Mouse (Mus musculus) CD8-positive naive resting alpha-beta T cell, adult 2 months (primary cell): Measurements from ENCODE around the gene Nfasc.

ENCODE experiments used
- DNase-seq, 2 experiments: peaks; one replicate each; pipeline ENCODE4 v3.0.0; 2022; ENCODE audit warnings: low read depth in 2 of 2, low spot score in 2 of 2

Gene Nfasc

DNA sequence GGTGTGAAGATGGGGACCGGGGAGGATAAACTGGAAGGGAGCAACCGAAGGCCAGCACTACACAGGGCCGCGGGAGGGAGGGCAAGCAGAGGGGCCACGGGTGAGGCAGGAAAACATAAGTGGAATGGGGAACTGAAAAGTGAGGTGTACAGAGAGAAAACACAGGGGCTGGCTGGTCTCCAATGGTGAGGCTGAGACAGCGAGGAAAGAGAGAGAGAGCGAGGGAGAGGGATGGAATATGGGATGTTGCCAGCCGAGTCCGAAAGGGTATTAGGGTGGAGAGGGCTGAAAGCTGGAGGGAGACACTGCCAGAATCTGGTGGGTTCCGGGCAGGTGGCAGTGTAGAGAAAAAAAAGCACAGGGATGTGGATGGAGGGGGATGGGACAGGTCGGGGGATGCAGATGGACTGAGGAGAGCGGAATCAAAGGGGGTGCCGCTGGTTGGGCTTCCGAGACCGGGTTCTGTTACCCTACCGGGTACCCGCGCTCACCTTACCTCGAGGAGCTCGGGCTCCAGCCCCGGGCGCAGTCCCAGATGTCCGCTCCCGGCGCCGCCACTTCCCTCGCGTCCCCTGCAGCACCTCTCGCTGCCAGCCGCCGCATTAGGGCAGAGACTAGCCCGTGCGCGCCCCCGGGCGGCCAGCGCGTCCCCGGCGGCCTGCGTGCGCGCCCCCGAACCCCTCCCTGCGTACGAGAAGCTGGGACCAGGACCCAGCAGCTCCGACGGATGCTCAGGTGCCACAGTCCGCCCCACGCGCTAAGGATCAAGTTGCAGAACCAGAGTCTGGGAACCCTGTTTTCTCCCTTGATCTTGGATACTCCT lies at the start of gene Nfasc:
Nfasc (minus strand) TSS at position 623 of the 823 bp plus-strand sequence.
- no peak for DNase-seq

DNA sequence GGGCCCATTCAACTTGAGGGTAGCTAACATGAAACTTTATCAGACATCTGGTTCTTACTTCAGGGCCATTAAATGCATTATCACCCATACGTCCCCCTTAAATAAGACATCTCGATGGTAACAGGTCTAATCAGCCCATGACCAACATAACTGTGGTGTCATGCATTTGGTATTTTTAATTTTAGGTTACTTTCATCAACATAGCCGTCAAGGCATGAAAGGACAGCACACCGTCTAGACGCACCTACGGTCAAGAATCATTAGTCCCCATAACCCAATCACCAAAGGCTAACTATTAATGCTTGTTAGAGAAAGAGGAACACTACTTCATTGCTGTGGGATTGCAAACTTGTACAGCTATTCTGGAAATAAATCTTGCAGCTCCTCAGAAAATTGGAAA lies 49.5 kb upstream of the Nfasc start:
- DNase-seq: no peak

GRCm38 (mm10) chr1:132786866-132787265 lies 45.3 kb upstream of the Nfasc start:
- DNase-seq: no peak

DNA sequence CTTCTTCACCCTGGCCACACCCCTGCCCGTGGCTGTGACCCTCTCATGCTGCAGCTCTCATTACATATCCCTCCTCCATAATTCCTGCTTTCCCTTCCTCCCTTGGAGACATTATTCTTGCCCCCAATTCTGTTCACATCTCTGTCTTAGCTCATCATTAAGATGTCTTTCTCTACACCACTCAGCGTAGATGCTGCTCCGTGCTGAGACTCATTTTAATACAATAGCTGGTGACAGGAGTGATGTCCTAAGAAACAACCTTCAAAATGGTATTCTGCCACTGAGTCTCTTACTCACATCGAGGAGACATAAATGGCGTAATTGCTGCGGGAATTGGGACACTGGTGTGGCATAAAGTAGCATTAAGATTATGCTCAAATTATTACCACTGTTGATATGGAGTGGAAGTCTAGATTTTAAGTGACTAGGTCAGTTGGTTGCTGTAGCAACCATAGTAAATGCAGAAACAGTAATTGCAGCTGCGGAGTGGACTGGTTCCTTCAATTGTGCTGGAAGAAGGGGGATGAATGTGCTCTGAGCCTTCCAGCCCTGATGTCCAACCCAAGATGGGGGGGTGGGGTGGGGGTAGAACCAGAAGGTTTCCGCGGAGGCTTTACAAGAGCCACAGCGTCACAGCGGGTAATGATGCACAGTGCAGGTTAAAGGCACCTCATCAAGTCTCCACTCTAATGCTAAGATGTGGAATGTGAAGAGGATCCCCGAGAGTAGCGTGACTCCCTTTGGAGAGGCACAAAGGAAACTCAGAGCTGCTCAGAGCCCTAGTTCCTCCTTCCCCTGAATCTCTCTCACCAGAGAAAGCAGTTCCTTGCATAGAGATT lies 40.2 kb upstream of the Nfasc start:
- DNase-seq: no peak

DNA sequence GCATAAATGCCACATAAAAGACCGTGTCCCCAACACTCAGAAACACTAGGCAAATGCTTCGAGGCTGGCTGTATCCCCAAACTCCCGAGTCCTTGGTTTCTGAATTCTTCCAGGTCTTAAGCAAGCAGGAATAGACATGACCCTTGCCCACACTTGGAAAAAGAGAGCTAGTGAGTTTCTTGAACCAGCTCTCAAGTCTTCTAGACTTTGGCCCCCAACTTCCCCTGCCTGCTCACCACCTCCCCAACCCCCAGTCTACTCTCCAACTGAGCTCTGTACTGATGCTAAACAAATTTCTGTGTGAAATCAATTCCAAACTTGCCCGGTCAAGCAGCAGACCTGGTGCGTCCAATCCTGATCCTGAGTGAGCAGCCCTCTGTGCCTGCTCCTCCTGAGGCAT lies 39.4 kb upstream of the Nfasc start:
- no peak for DNase-seq

- no peak for DNase-seq
These were observed 38.7 kb upstream of the Nfasc start for GRCm38 (mm10) chr1:132780254-132780653.

DNA sequence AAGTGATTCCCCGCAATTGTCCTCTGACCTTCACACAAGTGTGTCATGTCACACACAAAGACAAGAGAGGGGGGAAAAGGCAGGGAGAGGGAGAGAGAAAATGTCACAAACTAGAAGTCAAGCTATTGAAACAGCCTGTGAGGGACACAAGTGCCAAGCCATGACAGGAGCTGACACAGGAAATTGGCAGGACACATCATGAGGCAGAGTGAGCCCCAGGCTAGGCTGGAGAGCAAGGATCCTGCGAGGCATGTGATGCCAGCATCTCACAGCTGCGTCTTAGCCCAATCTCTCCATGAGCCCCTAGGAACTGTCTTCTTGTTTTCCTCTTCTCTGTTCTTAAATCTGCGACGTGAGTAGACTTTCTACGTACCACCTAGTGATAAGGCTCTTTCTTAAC lies 33.4 kb upstream of the Nfasc start:
- DNase-seq: no peak

GRCm38 (mm10) chr1:132771377-132771776 lies 29.8 kb upstream of the Nfasc start:
- peak; percentile 7 to 16 for DNase-seq

DNA sequence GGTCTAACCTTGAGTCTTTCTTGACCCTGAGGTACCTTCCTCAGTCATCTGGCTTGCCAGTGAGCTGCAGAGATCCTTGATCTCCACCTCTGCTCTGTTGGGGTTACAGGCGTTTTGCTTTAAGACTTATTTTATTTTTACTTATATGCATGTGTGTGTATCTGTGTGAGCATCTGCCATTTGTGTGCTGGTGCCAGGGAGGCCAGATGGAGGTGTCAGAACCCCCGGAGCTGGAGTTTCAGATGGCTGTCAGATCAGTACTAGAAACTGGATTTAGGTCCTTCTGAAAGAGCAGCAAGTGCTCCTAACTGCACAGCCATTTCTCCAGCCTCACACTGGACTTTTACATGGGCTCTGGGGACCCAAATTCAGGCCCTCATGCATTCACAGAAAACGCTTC lies 28.0 kb upstream of the Nfasc start:
- DNase-seq: no peak

- no peak for DNase-seq
These were observed 25.8 kb upstream of the Nfasc start for GRCm38 (mm10) chr1:132767422-132767821.

- DNase-seq: no peak
These were observed 24.5 kb upstream of the Nfasc start for GRCm38 (mm10) chr1:132765887-132766651.

GRCm38 (mm10) chr1:132765222-132765621 lies 23.6 kb upstream of the Nfasc start:
- no peak for DNase-seq

DNA sequence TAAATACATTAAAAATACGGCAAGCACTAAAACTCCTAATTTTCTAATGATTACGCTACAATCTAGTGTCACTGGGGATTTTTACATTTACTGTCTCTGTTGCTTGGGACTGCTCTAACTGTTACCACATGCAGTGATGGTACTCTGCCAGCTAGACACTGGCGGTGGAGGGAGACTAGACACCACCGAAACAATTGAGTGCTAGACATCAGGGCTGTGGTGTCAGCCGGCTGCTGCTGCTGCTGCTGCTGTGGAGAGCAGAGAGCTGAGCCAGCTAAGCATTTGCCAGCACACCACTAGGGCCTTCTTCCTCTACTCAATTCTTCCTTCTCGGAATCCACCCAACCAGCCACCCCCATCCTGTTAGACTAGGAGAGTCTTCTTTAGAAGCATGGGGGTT lies 17.8 kb upstream of the Nfasc start:
- DNase-seq: no peak

GRCm38 (mm10) chr1:132758656-132759370 lies 17.2 kb upstream of the Nfasc start:
- no peak for DNase-seq

GRCm38 (mm10) chr1:132755211-132755610 lies 13.6 kb upstream of the Nfasc start:
- no peak for DNase-seq

- no peak for DNase-seq
These were observed 7.8 kb upstream of the Nfasc start for GRCm38 (mm10) chr1:132749217-132749884.

GRCm38 (mm10) chr1:132746302-132746701 lies 4.7 kb upstream of the Nfasc start:
- DNase-seq: no peak

GRCm38 (mm10) chr1:132745636-132746035 lies 4.0 kb upstream of the Nfasc start:
- DNase-seq: no peak

DNA sequence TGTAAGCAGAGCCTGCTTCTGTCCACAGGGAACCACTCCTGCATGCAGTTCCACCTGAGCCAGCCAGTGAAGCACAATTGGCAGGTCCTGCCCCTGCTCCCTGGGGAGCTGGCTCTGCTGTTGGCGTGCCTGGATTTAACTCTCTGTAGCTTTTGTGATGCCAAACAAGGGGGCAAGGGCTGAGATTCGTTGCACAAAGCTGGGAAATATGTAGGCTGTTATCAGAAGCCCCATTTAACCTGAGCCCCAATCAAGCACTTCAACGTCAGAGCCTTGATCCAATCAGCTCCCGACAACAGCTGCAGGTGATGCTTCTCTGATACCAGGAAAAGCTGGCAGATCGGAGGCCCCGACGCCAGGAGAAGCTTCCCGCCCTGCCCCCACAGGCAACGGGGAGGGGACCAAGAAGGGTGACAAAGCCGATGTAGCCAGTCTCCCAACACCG lies 2.5 kb downstream of the Nfasc start:
- DNase-seq: no peak

GRCm38 (mm10) chr1:132736171-132736570 lies 5.4 kb downstream of the Nfasc start:
- DNase-seq: no peak
